Mouse (Mus musculus): ENCODE measurements around the gene Rcc1l.

GRCm38 (mm10) chr5:134188571-134188970 lies 12.0 kb upstream of the Rcc1l start:
- TF ChIP-seq CTCF (IDR thresholded peaks at IDR 0.05; ENCODE audit: insufficient read depth, low read length) (no peak), POLR2A (IDR thresholded peaks at IDR 0.05; ENCODE audit: borderline replicate concordance, extremely low read depth, low read depth, low read length) (no peak)
